Mouse (Mus musculus): ENCODE measurements around the gene 1700013G24Rik. TPM values are rescaled to one million over a fixed set of nuclear protein-coding genes. Genes with fewer than 3 reads are reported as not detected.
"Not testable (repeated sequence)": the region's sequence is repeated elsewhere in the genome, so short reads cannot be mapped to it uniquely, and the experiment has no call there.

The 1700013G24Rik gene
- not detected in 2 replicates for polyA plus RNA-seq (2015; fragmentation: Nextera tagmentation; extraction: Ambion mirVana)

- TF ChIP-seq CTCF (IDR thresholded peaks at IDR 0.05) (no peak), EP300 (IDR thresholded peaks at IDR 0.05) (no peak)
- Histone ChIP-seq H3K27ac (ENCODE audit: low read length) (no peak within 1 kb of the TSS), H3K9ac (replicated peaks; ENCODE audit: low read depth) (no peak within 1 kb of the TSS), H3K4me1 (ENCODE audit: insufficient read depth, low read depth, low read length) (no peaks in the 10 kb centered on the region; the same call in 1 of the 2 replicates), H3K4me3 (ENCODE audit: low read depth, low read length) (no peak within 1 kb of the TSS), H3K27me3 (replicated peaks; ENCODE audit: insufficient read depth, low read length) (no peaks in the 10 kb centered on the region), H3K4me2 (replicated peaks; ENCODE audit: low read depth, low read length) (no peak within 1 kb of the TSS), H3K36me3 (ENCODE audit: insufficient read depth, low read length) (no peaks in the 10 kb centered on the region), H3K9me3 (ENCODE audit: low read length) (no peaks in the 10 kb centered on the region)
- no peak for ATAC-seq
- 78% methylated on average over 8 of the region's 8 CpGs for WGBS
- DNase-seq (ENCODE audit: low spot score): no peak
Measured at GRCm38 (mm10) chr4:137453234-137453767, at the start of gene 1700013G24Rik. Gene 1700013G24Rik, plus strand, starts transcription at chr4:137453284.

- 87% methylated on average over 3 of the region's 3 CpGs for WGBS
- H3K4me1 ChIP-seq (ENCODE audit: insufficient read depth, low read depth, low read length): no peaks in the 10 kb centered on the region
- no peak overlapping the region for H3K4me2 ChIP-seq (replicated peaks; ENCODE audit: low read depth, low read length)
- TF ChIP-seq CTCF (IDR thresholded peaks at IDR 0.05) (no peak), EP300 (IDR thresholded peaks at IDR 0.05) (no peak)
- H3K9me3 ChIP-seq (ENCODE audit: low read length): no peaks in the 10 kb centered on the region
- H3K27me3 ChIP-seq (replicated peaks; ENCODE audit: insufficient read depth, low read length): no peaks in the 10 kb centered on the region; the same call in 1 of the 2 replicates
- DNase-seq (ENCODE audit: low spot score) (no peak), ATAC-seq (no peak)
- no peaks in the 10 kb centered on the region for H3K36me3 ChIP-seq (ENCODE audit: insufficient read depth, low read length)
- H3K27ac ChIP-seq (ENCODE audit: low read length): no peak overlapping the region
- H3K9ac ChIP-seq (replicated peaks; ENCODE audit: low read depth): no peak overlapping the region
- H3K4me3 ChIP-seq (ENCODE audit: low read depth, low read length): no peak overlapping the region
Measured at GRCm38 (mm10) chr4:137405571-137405970, 47.5 kb upstream of the 1700013G24Rik start.

- DNase-seq (ENCODE audit: low spot score) (no peak), ATAC-seq (no peak)
- Histone ChIP-seq H3K4me3 (ENCODE audit: low read depth, low read length) (no peak within 1 kb of the TSS), H3K36me3 (ENCODE audit: insufficient read depth, low read length) (no peaks in the 10 kb centered on the region), H3K27me3 (replicated peaks; ENCODE audit: insufficient read depth, low read length) (no peaks in the 10 kb centered on the region; the same call in 1 of the 2 replicates), H3K27ac (ENCODE audit: low read length) (no peak within 1 kb of the TSS), H3K4me2 (replicated peaks; ENCODE audit: low read depth, low read length) (no peak within 1 kb of the TSS), H3K9me3 (ENCODE audit: low read length) (no peaks in the 10 kb centered on the region), H3K4me1 (ENCODE audit: insufficient read depth, low read depth, low read length) (no peaks in the 10 kb centered on the region), H3K9ac (replicated peaks; ENCODE audit: low read depth) (no peak within 1 kb of the TSS)
- 74% methylated on average over 5 of the region's 5 CpGs for WGBS
- TF ChIP-seq CTCF (IDR thresholded peaks at IDR 0.05): no peak
- no peak for TF ChIP-seq EP300 (IDR thresholded peaks at IDR 0.05)
Measured at GRCm38 (mm10) chr4:137409691-137410090, 43.4 kb upstream of the 1700013G24Rik start, which contains the start of gene Cela3a. Gene Cela3a, minus strand, starts transcription at chr4:137409791.

GRCm38 (mm10) chr4:137412185-137412709 lies 40.8 kb upstream of the 1700013G24Rik start:
- not testable (repeated sequence) for H3K4me3 ChIP-seq (ENCODE audit: low read depth, low read length); H3K27ac ChIP-seq (ENCODE audit: low read length); H3K9me3 ChIP-seq (ENCODE audit: low read length); DNase-seq (ENCODE audit: low spot score); H3K27me3 ChIP-seq (replicated peaks; ENCODE audit: insufficient read depth, low read length); H3K36me3 ChIP-seq (ENCODE audit: insufficient read depth, low read length); H3K9ac ChIP-seq (replicated peaks; ENCODE audit: low read depth); H3K4me2 ChIP-seq (replicated peaks; ENCODE audit: low read depth, low read length); H3K4me1 ChIP-seq (ENCODE audit: insufficient read depth, low read depth, low read length)
- ATAC-seq: peak; percentile 26; the same call in 1 of the 2 replicates
- WGBS: 58% methylated on average over 7 of the region's 7 CpGs

- no peak for TF ChIP-seq EP300 (IDR thresholded peaks at IDR 0.05)
- no peak for TF ChIP-seq CTCF (IDR thresholded peaks at IDR 0.05)
- 69% methylated on average over 1 of the region's 1 CpGs for WGBS
- Histone ChIP-seq H3K27me3 (replicated peaks; ENCODE audit: insufficient read depth, low read length) (no peaks in the 10 kb centered on the region), H3K36me3 (ENCODE audit: insufficient read depth, low read length) (no peaks in the 10 kb centered on the region), H3K9me3 (ENCODE audit: low read length) (no peaks in the 10 kb centered on the region), H3K9ac (replicated peaks; ENCODE audit: low read depth) (no peak overlapping the region), H3K4me1 (ENCODE audit: insufficient read depth, low read depth, low read length) (no peaks in the 10 kb centered on the region), H3K4me3 (ENCODE audit: low read depth, low read length) (no peak overlapping the region), H3K4me2 (replicated peaks; ENCODE audit: low read depth, low read length) (no peak overlapping the region), H3K27ac (ENCODE audit: low read length) (no peak overlapping the region)
- ATAC-seq (no peak), DNase-seq (ENCODE audit: low spot score) (peak; percentile 9)
Measured at GRCm38 (mm10) chr4:137414936-137415335, 38.1 kb upstream of the 1700013G24Rik start.

GRCm38 (mm10) chr4:137417712-137418564 lies 35.1 kb upstream of the 1700013G24Rik start:
- TF ChIP-seq CTCF (IDR thresholded peaks at IDR 0.05) (no peak), EP300 (IDR thresholded peaks at IDR 0.05) (no peak)
- 56% methylated on average over 11 of the region's 11 CpGs for WGBS
- no peaks in the 10 kb centered on the region for H3K9me3 ChIP-seq (ENCODE audit: low read length)
- ATAC-seq (peak; percentile 61), DNase-seq (ENCODE audit: low spot score) (peak; percentile 23)
- H3K4me1 ChIP-seq (ENCODE audit: insufficient read depth, low read depth, low read length): no peaks in the 10 kb centered on the region
- no peaks in the 10 kb centered on the region for H3K27me3 ChIP-seq (replicated peaks; ENCODE audit: insufficient read depth, low read length)
- no peak overlapping the region for H3K9ac ChIP-seq (replicated peaks; ENCODE audit: low read depth)
- no peak overlapping the region for H3K4me3 ChIP-seq (ENCODE audit: low read depth, low read length)
- no peak overlapping the region for H3K4me2 ChIP-seq (replicated peaks; ENCODE audit: low read depth, low read length)
- H3K36me3 ChIP-seq (ENCODE audit: insufficient read depth, low read length): no peaks in the 10 kb centered on the region
- no peak overlapping the region for H3K27ac ChIP-seq (ENCODE audit: low read length)

All from lung, postnatal 0 days (tissue).